Mouse (Mus musculus): ENCODE data around the gene Myo1b. TPM values are rescaled to one million over a fixed set of nuclear protein-coding genes. Genes with fewer than 3 reads are reported as not detected.
A peak's percentile ranks its signal among the peaks of the same experiment; 100 is the strongest.

Myo1b gene
- total and polyA plus RNA-seq, 2 experiments = 35.1 to 176 TPM

DNA sequence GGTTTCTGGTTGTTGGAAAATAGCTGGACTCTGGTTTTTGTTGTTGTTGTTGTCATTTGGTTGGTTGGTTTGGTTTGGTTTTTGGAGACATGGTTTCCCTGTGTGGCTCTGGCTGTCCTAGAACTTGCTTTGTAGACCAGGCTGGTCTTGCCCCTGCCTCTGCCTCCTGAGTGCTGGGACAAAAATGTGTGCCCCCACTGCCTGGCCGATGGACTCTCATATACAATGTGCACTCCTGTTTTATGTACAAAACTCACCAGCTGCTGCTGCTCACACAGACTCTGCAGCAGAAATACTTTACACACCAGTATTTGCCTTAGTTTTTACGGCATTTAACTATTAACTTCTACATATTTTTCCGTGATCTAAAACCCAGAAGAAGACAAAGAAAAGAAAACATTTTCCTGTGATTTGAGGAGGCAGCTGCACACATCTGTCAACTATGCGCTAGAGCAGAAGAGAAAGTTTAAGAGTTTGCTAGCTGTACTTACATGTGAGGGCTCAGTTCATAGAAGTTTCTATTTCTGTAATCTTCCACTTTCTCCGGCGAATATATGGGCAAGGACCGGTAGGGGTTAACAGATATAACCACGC, 52.9 kb downstream of the Myo1b start:
- 84% methylated on average over 8 of the region's 8 CpGs for WGBS
- TF ChIP-seq POLR2A (IDR thresholded peaks at IDR 0.05; ENCODE audit: extremely low read depth, insufficient read depth, low read length) = no peak
- TF ChIP-seq CTCF (IDR thresholded peaks at IDR 0.05; ENCODE audit: low read depth, low read length) = no peak

DNA sequence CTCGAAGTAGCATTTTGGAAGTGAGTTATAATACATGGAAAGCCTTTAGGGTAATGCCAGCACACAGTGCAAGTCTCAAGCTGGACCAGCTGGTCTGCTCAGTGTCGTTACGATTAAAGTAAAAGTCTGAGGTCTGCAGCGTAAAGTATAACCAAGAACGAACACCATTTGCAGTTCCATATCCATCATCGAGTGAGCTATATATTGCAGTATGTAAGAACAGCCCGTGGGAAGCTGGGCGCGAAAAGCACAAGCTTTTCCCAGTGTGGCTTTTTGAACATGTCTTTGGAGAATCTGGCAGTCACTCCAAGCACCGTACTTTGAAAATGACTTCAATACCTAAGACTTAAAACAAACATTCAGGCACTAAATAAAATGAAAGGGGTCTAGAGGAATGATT, 55.0 kb downstream of the Myo1b start:
- Histone ChIP-seq H3K27ac (replicated peaks; ENCODE audit: insufficient read depth, low read depth, low read length) (no peak overlapping the region), H3K9ac (ENCODE audit: low read depth, low read length) (no peak overlapping the region), H3K4me3 (ENCODE audit: insufficient read depth, low read depth, low read length) (no peak overlapping the region), H3K36me3 (ENCODE audit: control insufficient read depth, insufficient read depth, low read length) (peaks cover 13% of the 10 kb centered on the region; the same call in 1 of the 2 replicates), H3K27me3 (ENCODE audit: control insufficient read depth, insufficient read depth, low read length) (no peaks in the 10 kb centered on the region), H3K4me1 (ENCODE audit: control insufficient read depth, insufficient read depth, low read length) (peaks cover 14% of the 10 kb centered on the region), H3K79me2 (ENCODE audit: control insufficient read depth, insufficient read depth, low read length) (peaks cover 19% of the 10 kb centered on the region)
- DNase-seq (ENCODE audit: extremely low read depth, low read depth, low spot score) = no peak
- TF ChIP-seq POLR2A (IDR thresholded peaks at IDR 0.05; ENCODE audit: extremely low read depth, insufficient read depth, low read length) (no peak), CTCF (IDR thresholded peaks at IDR 0.05; ENCODE audit: low read depth, low read length) (no peak)
- 97% methylated on average over 10 of the region's 10 CpGs for WGBS

More for the DNA sequence above, 52.9 kb downstream of the Myo1b start:
- DNase-seq (ENCODE audit: extremely low read depth, low read depth, low spot score) = no peak
- no peak overlapping the region for H3K4me3 ChIP-seq (ENCODE audit: insufficient read depth, low read depth, low read length)
- H3K4me1 ChIP-seq (ENCODE audit: control insufficient read depth, insufficient read depth, low read length) = peaks cover 10% of the 10 kb centered on the region; the same call in 1 of the 2 replicates
- no peak overlapping the region for H3K27ac ChIP-seq (replicated peaks; ENCODE audit: insufficient read depth, low read depth, low read length)
- no peak overlapping the region for H3K9ac ChIP-seq (ENCODE audit: low read depth, low read length)
- peaks cover 14% of the 10 kb centered on the region; the same call in 1 of the 2 replicates for H3K36me3 ChIP-seq (ENCODE audit: control insufficient read depth, insufficient read depth, low read length)
- peaks cover 31% of the 10 kb centered on the region for H3K79me2 ChIP-seq (ENCODE audit: control insufficient read depth, insufficient read depth, low read length)
- H3K27me3 ChIP-seq (ENCODE audit: control insufficient read depth, insufficient read depth, low read length) = no peaks in the 10 kb centered on the region

DNA sequence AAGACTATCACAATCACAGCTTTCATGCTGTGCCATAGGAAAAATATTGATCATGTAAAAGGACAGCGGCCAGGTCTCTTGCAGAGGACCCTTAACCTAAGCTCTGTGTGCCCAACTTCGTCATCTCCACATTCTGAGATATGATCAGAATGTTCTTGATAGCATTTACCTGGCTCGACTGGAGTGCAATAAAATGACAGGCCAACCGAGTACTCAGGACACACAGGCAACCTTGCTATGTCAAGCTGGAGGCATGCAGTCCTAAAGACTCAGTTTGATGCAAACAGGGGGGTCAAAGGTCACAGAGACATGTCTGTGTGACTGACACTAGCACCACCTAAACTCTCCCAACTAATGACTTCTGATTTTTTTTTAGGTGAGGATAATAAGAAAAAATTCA, 58.9 kb downstream of the Myo1b start:
- no peak overlapping the region; the same call in 1 of the 2 replicates for H3K9ac ChIP-seq (ENCODE audit: low read depth, low read length)
- peaks cover 18% of the 10 kb centered on the region for H3K4me1 ChIP-seq (ENCODE audit: control insufficient read depth, insufficient read depth, low read length)
- peaks cover 22% of the 10 kb centered on the region for H3K79me2 ChIP-seq (ENCODE audit: control insufficient read depth, insufficient read depth, low read length)
- TF ChIP-seq CTCF (IDR thresholded peaks at IDR 0.05; ENCODE audit: low read depth, low read length) (no peak), POLR2A (IDR thresholded peaks at IDR 0.05; ENCODE audit: extremely low read depth, insufficient read depth, low read length) (no peak)
- 32% methylated on average over 4 of the region's 4 CpGs for WGBS
- peak overlapping the region; percentile 98 for H3K27ac ChIP-seq (replicated peaks; ENCODE audit: insufficient read depth, low read depth, low read length)
- DNase-seq (ENCODE audit: extremely low read depth, low read depth, low spot score) = peak; percentile 78
- peaks cover 7% of the 10 kb centered on the region for H3K36me3 ChIP-seq (ENCODE audit: control insufficient read depth, insufficient read depth, low read length)
- no peak overlapping the region for H3K4me3 ChIP-seq (ENCODE audit: insufficient read depth, low read depth, low read length)
- H3K27me3 ChIP-seq (ENCODE audit: control insufficient read depth, insufficient read depth, low read length) = no peaks in the 10 kb centered on the region

DNA sequence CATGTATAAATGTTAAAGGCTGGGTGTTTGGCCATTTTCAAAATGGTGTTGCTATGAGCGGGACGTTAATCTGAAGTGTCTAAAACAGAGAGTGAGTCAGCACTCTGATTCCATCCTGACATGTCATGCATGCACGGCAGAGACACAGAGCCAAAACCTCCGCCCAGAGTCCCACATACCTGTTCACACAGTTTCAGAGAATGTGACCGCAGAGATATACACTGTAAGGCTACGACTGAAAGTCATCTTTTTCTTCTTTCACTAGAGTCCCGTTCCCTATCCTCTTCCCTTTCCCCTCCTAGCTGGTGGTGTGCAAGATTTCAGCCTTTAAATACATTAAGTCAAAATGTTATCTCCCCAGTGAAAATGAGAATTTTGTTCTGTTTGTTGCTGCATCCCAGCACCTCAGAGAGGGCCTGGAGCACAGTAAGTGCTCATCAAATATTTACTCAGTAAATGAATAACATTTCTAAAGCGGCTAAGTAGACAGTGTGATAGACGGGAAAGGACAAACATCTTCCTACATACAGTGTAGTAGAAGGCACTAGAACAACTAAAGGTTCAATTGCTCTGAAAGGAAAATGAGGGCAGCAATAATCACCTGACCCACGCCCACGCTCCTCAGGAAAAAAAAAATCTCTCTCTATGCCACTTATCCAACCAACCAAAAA, 59.5 kb downstream of the Myo1b start:
- Histone ChIP-seq H3K27ac (replicated peaks; ENCODE audit: insufficient read depth, low read depth, low read length) (peak overlapping the region; percentile 98), H3K27me3 (ENCODE audit: control insufficient read depth, insufficient read depth, low read length) (no peaks in the 10 kb centered on the region), H3K4me3 (ENCODE audit: insufficient read depth, low read depth, low read length) (no peak overlapping the region), H3K36me3 (ENCODE audit: control insufficient read depth, insufficient read depth, low read length) (peaks cover 4% of the 10 kb centered on the region), H3K9ac (ENCODE audit: low read depth, low read length) (peak overlapping the region; percentile 43; the same call in 1 of the 2 replicates), H3K79me2 (ENCODE audit: control insufficient read depth, insufficient read depth, low read length) (peaks cover 26% of the 10 kb centered on the region), H3K4me1 (ENCODE audit: control insufficient read depth, insufficient read depth, low read length) (peaks cover 18% of the 10 kb centered on the region)
- peak; percentile 82 for DNase-seq (ENCODE audit: extremely low read depth, low read depth, low spot score)
- 15% methylated on average over 11 of the region's 11 CpGs for WGBS
- TF ChIP-seq CTCF (IDR thresholded peaks at IDR 0.05; ENCODE audit: low read depth, low read length) = no peak
- no peak for TF ChIP-seq POLR2A (IDR thresholded peaks at IDR 0.05; ENCODE audit: extremely low read depth, insufficient read depth, low read length)

DNA sequence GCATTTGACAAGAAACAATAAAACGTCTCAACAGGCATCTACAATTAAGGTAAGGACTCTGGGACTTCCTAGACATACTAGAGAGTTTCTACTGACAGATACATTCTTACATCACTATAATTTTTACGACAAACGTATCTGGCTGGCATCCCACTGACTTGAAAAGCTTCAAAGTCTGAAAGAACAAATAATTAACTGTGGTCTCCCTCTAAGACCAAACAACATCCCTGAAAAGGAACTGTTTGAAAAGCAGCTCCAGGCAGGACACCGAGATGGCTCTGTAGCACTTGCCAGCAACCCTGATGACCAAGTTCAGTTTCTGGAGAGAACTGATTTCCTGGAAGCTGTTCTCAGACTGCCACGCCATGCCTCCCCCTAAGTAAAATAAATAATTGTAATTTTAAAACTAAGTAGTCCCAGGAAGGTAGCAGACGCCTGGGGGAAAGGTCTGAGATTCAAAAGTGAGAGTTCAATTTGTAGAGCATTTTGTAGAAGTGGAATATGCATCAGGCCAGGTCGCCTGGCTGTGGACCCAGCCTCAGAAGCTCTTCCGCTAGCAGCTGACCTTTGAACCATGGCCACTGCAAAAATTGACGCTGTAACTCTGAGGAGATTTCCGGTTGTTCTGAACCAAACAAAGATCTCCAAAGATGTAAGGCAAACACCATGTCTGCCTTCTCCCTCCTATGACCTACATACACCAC, 60.2 kb downstream of the Myo1b start:
- peaks cover 26% of the 10 kb centered on the region for H3K79me2 ChIP-seq (ENCODE audit: control insufficient read depth, insufficient read depth, low read length)
- peaks cover 18% of the 10 kb centered on the region for H3K4me1 ChIP-seq (ENCODE audit: control insufficient read depth, insufficient read depth, low read length)
- H3K9ac ChIP-seq (ENCODE audit: low read depth, low read length) = peak overlapping the region; percentile 37; the same call in 1 of the 2 replicates
- DNase-seq (ENCODE audit: extremely low read depth, low read depth, low spot score) = peak; percentile 86
- WGBS = 14% methylated on average over 10 of the region's 10 CpGs
- H3K4me3 ChIP-seq (ENCODE audit: insufficient read depth, low read depth, low read length) = no peak overlapping the region
- no peak for TF ChIP-seq CTCF (IDR thresholded peaks at IDR 0.05; ENCODE audit: low read depth, low read length)
- TF ChIP-seq POLR2A (IDR thresholded peaks at IDR 0.05; ENCODE audit: extremely low read depth, insufficient read depth, low read length) = no peak
- no peaks in the 10 kb centered on the region for H3K27me3 ChIP-seq (ENCODE audit: control insufficient read depth, insufficient read depth, low read length)
- peaks cover 1% of the 10 kb centered on the region; the same call in 1 of the 2 replicates for H3K36me3 ChIP-seq (ENCODE audit: control insufficient read depth, insufficient read depth, low read length)
- peak overlapping the region; percentile 98 for H3K27ac ChIP-seq (replicated peaks; ENCODE audit: insufficient read depth, low read depth, low read length)

Data from liver, adult 2 months (tissue).